Mouse (Mus musculus) C2C12 (cell line): ENCODE results near the gene BC029722.

Source experiments
- CTCF ChIP-seq: IDR thresholded peaks from one replicate; pipeline ENCODE4 v1.5.1; 2011; ENCODE audit not compliant: control insufficient read depth, insufficient read depth, insufficient read length
- FOSL1 ChIP-seq: IDR thresholded peaks from one replicate; pipeline ENCODE4 v1.8.0; 2011; ENCODE audit warnings: mild to moderate bottlenecking, low read length; ENCODE audit not compliant: poor library complexity, insufficient read depth, severe bottlenecking
- MAX ChIP-seq: IDR thresholded peaks from one replicate; pipeline ENCODE4 v1.6.1; 2011; ENCODE audit warnings: mild to moderate bottlenecking, control low read depth
- MYOG ChIP-seq: IDR thresholded peaks from one replicate; pipeline ENCODE4 v1.6.1; 2011; ENCODE audit not compliant: control insufficient read depth, insufficient read length; ENCODE audit errors: extremely low read depth

- TF ChIP-seq FOSL1 (no peak), CTCF (no peak), MYOG (no peak), MAX (no peak)
Observed at GRCm38 (mm10) chr2:155784534-155784933, 34.7 kb downstream of the BC029722 start.
